16 mouse cellular contexts compared by ENCODE assay signal in the genomic region with DNA sequence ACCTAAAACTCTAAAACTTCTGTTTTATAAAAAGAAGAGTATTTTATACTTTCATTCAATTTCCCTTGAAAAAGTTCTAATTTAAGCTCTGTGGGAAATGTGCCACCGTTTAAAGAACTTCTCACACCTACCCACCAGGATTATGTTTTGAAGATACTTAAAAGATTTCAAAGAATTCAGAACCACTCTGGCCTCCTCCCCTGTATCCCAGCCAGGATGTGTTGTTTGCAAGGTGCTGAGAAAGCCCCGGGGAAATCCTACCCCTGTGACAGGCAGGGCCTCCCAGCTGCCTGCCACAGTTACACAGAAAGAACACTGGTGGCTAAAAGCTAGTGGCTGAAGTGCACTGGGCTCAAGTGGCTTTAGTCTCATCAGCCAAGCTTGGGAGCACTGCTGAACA. TPM values are rescaled to one million over a fixed set of nuclear protein-coding genes. Genes with fewer than 3 reads are reported as not detected.
DNase-seq lines count a peak whose midpoint lies in the region; ATAC-seq and TF ChIP-seq lines count a peak whose summit lies in the region.
"Had no signal": no experiment of that assay in that cellular context is flagged by ENCODE, and none has a peak within 500 bp of the region (broad histone marks: within the 10 kb centered on the region; RNA-seq: fewer than 3 reads in every experiment).

No protein-coding gene starts in this region.

- no peaks in the 10 kb centered on the region for H3K27me3 ChIP-seq in limb, embryonic 13.5 days
- H3K27me3 ChIP-seq in limb, embryonic 10.5 days (ENCODE audit: low read depth, poor library complexity, severe bottlenecking) = no peaks in the 10 kb centered on the region
- H3K27me3 ChIP-seq: neural tube, embryonic 15.5 days; Patski had no signal

- no peaks in the 10 kb centered on the region for H3K36me3 ChIP-seq in limb, embryonic 13.5 days
- H3K36me3 ChIP-seq in limb, embryonic 10.5 days = no peaks in the 10 kb centered on the region
- H3K36me3 ChIP-seq: midbrain, embryonic 10.5 days; neural tube, embryonic 15.5 days had no signal

- no peak overlapping the region for H3K4me2 ChIP-seq in limb, embryonic 13.5 days (replicated peaks)
- H3K4me2 ChIP-seq: heart, embryonic 11.5 days; hindbrain, embryonic 14.5 days; neural tube, embryonic 15.5 days had no signal

- peaks cover 26% of the 10 kb centered on the region for H3K4me1 ChIP-seq in limb, embryonic 13.5 days
- peaks cover 23% of the 10 kb centered on the region for H3K4me1 ChIP-seq in limb, embryonic 10.5 days

- no peak overlapping the region for H3K4me3 ChIP-seq in limb, embryonic 13.5 days
- H3K4me3 ChIP-seq in limb, embryonic 10.5 days = no peak overlapping the region
- H3K4me3 ChIP-seq in layer of hippocampus, adult 2 months = no peak overlapping the region
- H3K4me3 ChIP-seq: midbrain, embryonic 10.5 days; neural tube, embryonic 15.5 days had no signal

- no peak for DNase-seq in limb, embryonic 10.5 days (ENCODE audit: low spot score)
- DNase-seq in A20 (ENCODE audit: low read depth, low spot score) = peak; percentile 17
- no peak for DNase-seq in testis, postnatal 10 days (ENCODE audit: low spot score)
- DNase-seq in layer of hippocampus, adult 2 months (ENCODE audit: low spot score in 2 of 2) = no peak
- DNase-seq: cerebellum, postnatal 10 days; heart, postnatal 14 days; kidney, adult 11 months had no signal

- H3K27ac ChIP-seq in limb, embryonic 13.5 days = no peak overlapping the region
- H3K27ac ChIP-seq in limb, embryonic 10.5 days = no peak overlapping the region
- no peak overlapping the region for H3K27ac ChIP-seq in layer of hippocampus, adult 2 months
- H3K27ac ChIP-seq: hindbrain, embryonic 14.5 days; kidney, postnatal 0 days; midbrain, embryonic 10.5 days; neural tube, embryonic 15.5 days had no signal

- no peak for TF ChIP-seq CTCF in layer of hippocampus, adult 2 months (conservative IDR thresholded peaks at IDR 0.05)

- H3K9ac ChIP-seq in limb, embryonic 13.5 days = 0 out of 2 replicates have a peak overlapping the region, but pooled peaks have one; percentile 13
- H3K9ac ChIP-seq: hindbrain, embryonic 14.5 days; neural tube, embryonic 15.5 days had no signal

- H3K9me3 ChIP-seq in limb, embryonic 13.5 days = no peaks in the 10 kb centered on the region
- no peaks in the 10 kb centered on the region for H3K9me3 ChIP-seq in limb, embryonic 10.5 days (replicated peaks)
- H3K9me3 ChIP-seq: midbrain, embryonic 10.5 days; neural tube, embryonic 15.5 days had no signal

- 43% methylated on average over 2 of the region's 2 CpGs for WGBS in limb, embryonic 13.5 days
- 64% methylated on average over 2 of the region's 2 CpGs for WGBS in limb, embryonic 10.5 days

- ATAC-seq in limb, embryonic 13.5 days (ENCODE audit: low FRiP score, low read depth) = no peak
- peak; percentile 34 for ATAC-seq in CD4-positive, CD25-positive, alpha-beta regulatory T cell, adult 4 months
- ATAC-seq in inflammation-experienced regulatory T-cells, adult 6 months = peak; percentile 33
- ATAC-seq: Patski had no signal

RNA-seq across cellular contexts. Expression of gene Tagap, which starts 47.9 kb away (rescaled TPM):
- 0.46 and 0.64 TPM in 2 replicates for polyA plus RNA-seq in limb, embryonic 13.5 days (2015; fragmentation: Nextera tagmentation; extraction: Ambion mirVana)
- polyA plus RNA-seq in limb, embryonic 10.5 days (2016; fragmentation: Nextera tagmentation; extraction: Ambion mirVana) = 0.19 and 0.26 TPM in 2 replicates
- polyA plus RNA-seq in CD4-positive, CD25-positive, alpha-beta regulatory T cell, adult 4 months (2017; shearing (Covaris generic)) = 100 to 1,000 TPM; 108 to 131 TPM
- 100 to 1,000 TPM in 1 of 3 experiments, 10 to 100 TPM in 2; 81.6 to 107 (median 90.7) TPM for polyA plus RNA-seq in inflammation-experienced regulatory T-cells, adult 6 months (2017; shearing (Covaris generic))
- 1 to 10 TPM; 4.8 to 5.0 TPM for total RNA-seq in layer of hippocampus, adult 2 months (2021)

RNA-seq across cellular contexts. Expression of gene Fndc1, which starts 50.8 kb away (rescaled TPM):
- polyA plus RNA-seq in limb, embryonic 13.5 days (2015; fragmentation: Nextera tagmentation; extraction: Ambion mirVana) = 25.9 and 32.1 TPM in 2 replicates
- polyA plus RNA-seq in limb, embryonic 10.5 days (2016; fragmentation: Nextera tagmentation; extraction: Ambion mirVana) = 0.30 and 0.55 TPM in 2 replicates
- not detected for polyA plus RNA-seq in CD4-positive, CD25-positive, alpha-beta regulatory T cell, adult 4 months (2017; shearing (Covaris generic))
- polyA plus RNA-seq in inflammation-experienced regulatory T-cells, adult 6 months (2017; shearing (Covaris generic)) = not detected
- 10 to 100 TPM; 14.9 to 15.4 TPM for total RNA-seq in layer of hippocampus, adult 2 months (2021)

Comparison
In these comparisons a context has a peak if more than half of its experiments do, and no peak if none do; other contexts are left out.
1. RNA of gene Fndc1, which starts 50.8 kb away (polyA plus RNA-seq): 25.9 to 32.1 TPM in limb, embryonic 13.5 days; 0.30 to 0.55 TPM in limb, embryonic 10.5 days, not detected in CD4-positive, CD25-positive, alpha-beta regulatory T cell, adult 4 months and not detected in inflammation-experienced regulatory T-cells, adult 6 months; every median in the first group is over 10 times any median in the second.
2. RNA of gene Tagap, which starts 47.9 kb away (polyA plus RNA-seq): 108 to 131 TPM in CD4-positive, CD25-positive, alpha-beta regulatory T cell, adult 4 months and 81.6 to 107 TPM in inflammation-experienced regulatory T-cells, adult 6 months; 0.46 to 0.64 TPM in limb, embryonic 13.5 days and 0.19 to 0.26 TPM in limb, embryonic 10.5 days; every median in the first group is over 10 times any median in the second.